Mouse (Mus musculus) neural tube, embryonic 14.5 days (tissue): ENCODE measurements around the gene Gdap2. TPM values are rescaled to one million over a fixed set of nuclear protein-coding genes. Genes with fewer than 3 reads are reported as not detected.

ENCODE experiments used
- ATAC-seq: fragments of 200-750 bp; cut with Nextera tagmentation; 2 replicates; pipeline ENCODE4 v1.8.0; 2017; ENCODE audit warnings: low read depth, mild to moderate bottlenecking, moderate TSS enrichment, moderate library complexity
- H3K27ac ChIP-seq: fragments of 300-500 bp; sonication (generic); 2 replicates; pipeline ENCODE4 v1.5.1; 2014; ENCODE audit warnings: low read depth, mild to moderate bottlenecking, control low read depth, low read length, moderate library complexity, mixed read lengths
- H3K27me3 ChIP-seq: fragments of 300-500 bp; sonication (generic); 2 replicates; pipeline ENCODE4 v1.6.1; 2014; ENCODE audit warnings: low read length; ENCODE audit not compliant: control insufficient read depth, insufficient read depth
- H3K36me3 ChIP-seq: fragments of 300-500 bp; sonication (generic); 2 replicates; pipeline ENCODE4 v1.6.1; 2014; ENCODE audit warnings: low read length, mixed read lengths; ENCODE audit not compliant: control insufficient read depth, insufficient read depth
- H3K4me1 ChIP-seq: fragments of 300-500 bp; sonication (generic); 2 replicates; pipeline ENCODE4 v1.6.1; 2014; ENCODE audit warnings: low read length; ENCODE audit not compliant: control insufficient read depth, insufficient read depth
- H3K4me2 ChIP-seq: fragments of 300-500 bp; sonication (generic); 2 replicates; pipeline ENCODE4 v1.6.1; 2014; ENCODE audit warnings: mild to moderate bottlenecking, low read depth, low read length, control low read depth
- H3K4me3 ChIP-seq: fragments of 300-500 bp; sonication (generic); 2 replicates; pipeline ENCODE4 v1.5.1; 2014; ENCODE audit warnings: low read depth, low read length, control low read depth, mixed read lengths
- H3K9ac ChIP-seq: fragments of 300-500 bp; sonication (generic); replicated peaks from 2 replicates; pipeline ENCODE4 v1.6.1; 2014; ENCODE audit warnings: low read depth, mild to moderate bottlenecking, control low read depth, low read length, mixed read lengths
- H3K9me3 ChIP-seq: fragments of 300-500 bp; sonication (generic); 2 replicates; pipeline ENCODE4 v1.6.1; 2016; ENCODE audit warnings: low read length; ENCODE audit not compliant: control insufficient read depth
- WGBS: fragments of 180-500 bp; shearing (Covaris S2); extraction: QIAGEN DNeasy Blood & Tissue Kit; methylation state at CpG from one replicate; pipeline ENCODE4 v1.1.7; 2014; 5-methylcytosine and 5-hydroxymethylcytosine counted together
- polyA plus RNA-seq: library from polyadenylated mRNA; unstranded; fragments of >200 nt; fragmentation: Nextera tagmentation; extraction: Ambion mirVana; gene quantifications from 2 replicates; pipeline ENCODE4 v1.2.1, GENCODE M21; 2014

The Gdap2 gene
- polyA plus RNA-seq, 1 experiment from 2014 or later: 49.7 TPM

GRCm38 (mm10) chr3:100227509-100227908, 65.3 kb downstream of the Gdap2 start:
- Histone ChIP-seq H3K27me3 (no peaks in the 10 kb centered on the region), H3K9me3 (no peaks in the 10 kb centered on the region), H3K4me1 (no peaks in the 10 kb centered on the region), H3K9ac (no peak overlapping the region), H3K4me3 (no peak overlapping the region), H3K27ac (no peak overlapping the region), H3K36me3 (no peaks in the 10 kb centered on the region), H3K4me2 (no peak overlapping the region)
- ATAC-seq: no peak
- WGBS: 85% methylated on average over 1 of the region's 1 CpGs

- Histone ChIP-seq H3K27ac (no peak overlapping the region), H3K9me3 (no peaks in the 10 kb centered on the region), H3K4me3 (no peak overlapping the region), H3K4me2 (no peak overlapping the region), H3K9ac (no peak overlapping the region), H3K27me3 (no peaks in the 10 kb centered on the region), H3K36me3 (no peaks in the 10 kb centered on the region), H3K4me1 (no peaks in the 10 kb centered on the region)
- 81% methylated on average over 3 of the region's 3 CpGs for WGBS
- ATAC-seq: no peak
Measured at GRCm38 (mm10) chr3:100228981-100229380, 66.8 kb downstream of the Gdap2 start.

- ATAC-seq: no peak
- no peak overlapping the region for H3K4me2 ChIP-seq
- no peaks in the 10 kb centered on the region for H3K27me3 ChIP-seq
- H3K4me3 ChIP-seq: no peak overlapping the region
- no peaks in the 10 kb centered on the region for H3K4me1 ChIP-seq
- H3K36me3 ChIP-seq: no peaks in the 10 kb centered on the region
- H3K9me3 ChIP-seq: no peaks in the 10 kb centered on the region
- no peak overlapping the region for H3K9ac ChIP-seq
- H3K27ac ChIP-seq: no peak overlapping the region
Measured at GRCm38 (mm10) chr3:100236725-100237436, 74.7 kb downstream of the Gdap2 start.

GRCm38 (mm10) chr3:100242230-100242629, 80.0 kb downstream of the Gdap2 start:
- Histone ChIP-seq H3K4me3 (no peak overlapping the region), H3K4me2 (no peak overlapping the region), H3K9me3 (no peaks in the 10 kb centered on the region), H3K36me3 (no peaks in the 10 kb centered on the region), H3K27me3 (no peaks in the 10 kb centered on the region), H3K4me1 (no peaks in the 10 kb centered on the region), H3K9ac (no peak overlapping the region), H3K27ac (no peak overlapping the region)
- ATAC-seq: no peak
- WGBS: 88% methylated on average over 4 of the region's 4 CpGs

GRCm38 (mm10) chr3:100246286-100246825, 84.2 kb downstream of the Gdap2 start:
- H3K27me3 ChIP-seq: no peaks in the 10 kb centered on the region
- ATAC-seq: no peak
- no peak overlapping the region for H3K27ac ChIP-seq
- no peak overlapping the region for H3K4me3 ChIP-seq
- no peaks in the 10 kb centered on the region for H3K36me3 ChIP-seq
- WGBS: 64% methylated on average over 4 of the region's 4 CpGs
- H3K9me3 ChIP-seq: no peaks in the 10 kb centered on the region
- H3K4me2 ChIP-seq: no peak overlapping the region
- H3K4me1 ChIP-seq: no peaks in the 10 kb centered on the region
- no peak overlapping the region for H3K9ac ChIP-seq

Other genes with a start within 250 kb of the Gdap2 start
- 31.0 and 39.7 TPM in 2 replicates for gene Wdr3, start within 50 bp of the Gdap2 start, polyA plus RNA-seq